Mouse (Mus musculus) embryonic fibroblast, embryonic 13.5 days (primary cell): ENCODE results near the gene Ift172.

Experiments
- CTCF ChIP-seq: IDR thresholded peaks from 2 replicates; pipeline ENCODE4 v1.5.1; 2011; ENCODE audit warnings: mild to moderate bottlenecking, control low read depth, low read length, moderate library complexity, borderline replicate concordance; ENCODE audit not compliant: insufficient read depth
- POLR2A ChIP-seq: IDR thresholded peaks from 2 replicates; pipeline ENCODE4 v1.6.1; 2011; ENCODE audit warnings: low read depth, mild to moderate bottlenecking, control low read depth, low read length, moderate library complexity

DNA sequence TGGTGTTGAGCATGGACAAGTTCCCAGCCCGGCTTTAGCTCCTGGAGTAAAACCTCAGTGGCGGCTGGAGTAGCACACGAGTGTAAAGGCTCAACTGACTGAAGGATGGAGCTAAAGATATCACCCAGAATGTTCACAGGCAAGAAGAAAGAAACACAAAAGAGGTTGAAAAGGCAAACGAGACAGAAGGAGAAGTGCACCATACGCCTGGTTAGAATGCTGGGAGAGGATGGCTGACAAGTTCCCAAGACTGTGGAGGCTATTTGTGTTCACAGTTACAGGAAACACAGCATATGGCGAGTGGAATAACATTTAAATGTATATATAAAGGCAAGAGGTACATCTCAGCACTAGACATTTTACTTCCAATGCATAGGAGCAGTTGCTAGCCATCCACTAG, 17.9 kb downstream of the Ift172 start:
- TF ChIP-seq CTCF (no peak), POLR2A (no peak)
